ENCODE assay signal across 22 mouse cellular contexts in the genomic region with DNA sequence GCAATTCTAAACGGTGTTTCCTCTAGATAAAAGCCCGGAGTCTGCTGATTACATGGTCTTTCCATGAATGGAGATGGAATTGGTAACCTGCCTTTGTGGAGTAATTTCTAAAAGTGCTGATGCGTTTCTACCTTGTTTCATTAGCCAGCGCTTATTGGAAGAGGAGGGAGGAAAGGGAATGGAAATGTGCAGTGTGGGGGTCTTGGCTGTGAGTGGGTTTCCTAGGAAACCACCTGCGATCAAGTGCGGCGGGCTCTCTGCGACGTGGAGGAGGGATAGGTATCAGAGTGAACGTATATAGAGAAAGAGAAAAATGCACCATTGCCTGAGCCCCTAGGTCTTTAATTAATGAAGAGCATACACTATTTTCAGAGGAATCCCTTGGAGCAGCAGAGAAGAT.
DNase-seq lines count a peak whose midpoint lies in the region; ATAC-seq and TF ChIP-seq lines count a peak whose summit lies in the region.
"Had no signal": no experiment of that assay in that cellular context is flagged by ENCODE, and none has a peak within 500 bp of the region (broad histone marks: within the 10 kb centered on the region; RNA-seq: fewer than 3 reads in every experiment).

No protein-coding gene starts in this region.

- H3K36me3 ChIP-seq in heart, postnatal 0 days (replicated peaks; ENCODE audit: control insufficient read depth, insufficient read depth, low read length) = no peaks in the 10 kb centered on the region
- H3K36me3 ChIP-seq in neural tube, embryonic 12.5 days = peaks cover 3% of the 10 kb centered on the region; the same call in 1 of the 2 replicates
- no peaks in the 10 kb centered on the region for H3K36me3 ChIP-seq in midbrain, embryonic 15.5 days (replicated peaks)
- H3K36me3 ChIP-seq: heart, embryonic 10.5 days; limb, embryonic 13.5 days; lung, embryonic 15.5 days had no signal

- H3K4me3 ChIP-seq in heart, postnatal 0 days (ENCODE audit: low read depth, low read length) = no peak overlapping the region
- no peak overlapping the region for H3K4me3 ChIP-seq in neural tube, embryonic 12.5 days
- no peak overlapping the region for H3K4me3 ChIP-seq in midbrain, embryonic 15.5 days
- H3K4me3 ChIP-seq: heart, embryonic 10.5 days; limb, embryonic 13.5 days; lung, embryonic 15.5 days had no signal

- peak overlapping the region; percentile 34; the same call in 1 of the 2 replicates for H3K27ac ChIP-seq in heart, postnatal 0 days (ENCODE audit: low read depth)
- H3K27ac ChIP-seq in neural tube, embryonic 12.5 days = no peak overlapping the region
- H3K27ac ChIP-seq in midbrain, embryonic 15.5 days = peak overlapping the region; percentile 75
- H3K27ac ChIP-seq: heart, embryonic 10.5 days; limb, embryonic 13.5 days; liver, embryonic 14.5 days; lung, embryonic 15.5 days; macrophage had no signal

- intact Hi-C loops in heart, postnatal 25 days (cut with DNase I) = no loop called here

- no peak overlapping the region for H3K9ac ChIP-seq in heart, postnatal 0 days (replicated peaks; ENCODE audit: low read depth, low read length)
- H3K9ac ChIP-seq in neural tube, embryonic 12.5 days = no peak overlapping the region
- H3K9ac ChIP-seq in midbrain, embryonic 15.5 days = no peak overlapping the region
- H3K9ac ChIP-seq: limb, embryonic 13.5 days; liver, embryonic 14.5 days; lung, embryonic 15.5 days had no signal

- H3K4me1 ChIP-seq in heart, postnatal 0 days (ENCODE audit: control insufficient read depth, insufficient read depth) = peaks cover 10% of the 10 kb centered on the region
- 0 out of 2 replicates have a peak, but pooled peaks cover 2% of the 10 kb centered on the region for H3K4me1 ChIP-seq in neural tube, embryonic 12.5 days
- H3K4me1 ChIP-seq in midbrain, embryonic 15.5 days = peaks cover 21% of the 10 kb centered on the region
- H3K4me1 ChIP-seq: lung, embryonic 15.5 days had no signal

- WGBS in heart, postnatal 0 days = 68% methylated on average over 10 of the region's 10 CpGs
- 67% methylated on average over 10 of the region's 10 CpGs for WGBS in neural tube, embryonic 12.5 days
- WGBS in midbrain, embryonic 15.5 days = 28% methylated on average over 10 of the region's 10 CpGs

- DNase-seq in heart, postnatal 0 days (ENCODE audit: low spot score) = no peak
- no peak for DNase-seq in heart, postnatal 25 days (ENCODE audit: low spot score)
- no peak for DNase-seq in neural tube, embryonic 10.5 days (ENCODE audit: extremely low spot score, low spot score)
- DNase-seq in spleen, postnatal 14 days (ENCODE audit: low spot score in 2 of 2) = no peak
- no peak for DNase-seq in layer of hippocampus, adult 18-20 months (ENCODE audit: low spot score in 2 of 2)
- no peak for DNase-seq in heart, adult 11 months
- DNase-seq: cerebellum, adult 8-10 months; heart, postnatal 10 days; kidney, adult 2 months; kidney, postnatal 10 days; layer of hippocampus, adult 9-11 months; spleen, adult 18-20 months; thymus, postnatal 4 days had no signal

- ATAC-seq in heart, postnatal 0 days (ENCODE audit: insufficient read depth, low read depth) = no peak
- peak; percentile 48; the same call in 1 of the 2 replicates for ATAC-seq in neural tube, embryonic 12.5 days (ENCODE audit: low FRiP score, low read depth)
- peak; percentile 92 for ATAC-seq in midbrain, embryonic 15.5 days (replicated peaks)
- ATAC-seq: inflammation-experienced regulatory T-cells, adult 6 months had no signal

- H3K9me3 ChIP-seq in heart, postnatal 0 days (replicated peaks; ENCODE audit: control insufficient read depth, low read length) = no peaks in the 10 kb centered on the region
- H3K9me3 ChIP-seq in neural tube, embryonic 12.5 days = no peaks in the 10 kb centered on the region
- H3K9me3 ChIP-seq in midbrain, embryonic 15.5 days = no peaks in the 10 kb centered on the region
- H3K9me3 ChIP-seq: lung, embryonic 15.5 days had no signal

- TF ChIP-seq CTCF in heart, postnatal 0 days (IDR thresholded peaks at IDR 0.05; ENCODE audit: low read depth) = no peak

- no peak overlapping the region for H3K4me2 ChIP-seq in heart, postnatal 0 days (ENCODE audit: low read depth, low read length)
- no peak overlapping the region for H3K4me2 ChIP-seq in neural tube, embryonic 12.5 days (replicated peaks)
- H3K4me2 ChIP-seq in midbrain, embryonic 15.5 days = peak overlapping the region; percentile 29
- H3K4me2 ChIP-seq: limb, embryonic 13.5 days; lung, embryonic 15.5 days had no signal

- H3K27me3 ChIP-seq in heart, postnatal 0 days (ENCODE audit: control insufficient read depth, insufficient read depth, low read length) = no peaks in the 10 kb centered on the region
- no peaks in the 10 kb centered on the region for H3K27me3 ChIP-seq in neural tube, embryonic 12.5 days (replicated peaks)
- H3K27me3 ChIP-seq in midbrain, embryonic 15.5 days (replicated peaks) = no peaks in the 10 kb centered on the region
- H3K27me3 ChIP-seq: CH12.LX; limb, embryonic 13.5 days; lung, embryonic 15.5 days had no signal

- TF ChIP-seq EP300 in heart, postnatal 0 days (IDR thresholded peaks at IDR 0.05; ENCODE audit: low read depth) = no peak
